Mouse (Mus musculus): ENCODE results near the gene Chchd5. TPM values are rescaled to one million over a fixed set of nuclear protein-coding genes. Genes with fewer than 3 reads are reported as not detected.
A peak's percentile ranks its signal among the peaks of the same experiment; 100 is the strongest.

Gene Chchd5
- polyA plus RNA-seq, 1 experiment from 2014 or later, result 23.8 TPM

GRCm38 (mm10) chr2:129093926-129094724, 35.4 kb upstream of the Chchd5 start:
- WGBS, result 86% methylated on average over 18 of the region's 18 CpGs
- no peak overlapping the region for H3K4me2 ChIP-seq (ENCODE audit: low read length)
- ATAC-seq (ENCODE audit: insufficient number of reproducible peaks, insufficient read depth, low FRiP score, low read depth), result no peak

GRCm38 (mm10) chr2:129100784-129101310, 28.7 kb upstream of the Chchd5 start, which contains the start of gene Polr1b:
TSS of gene Polr1b (plus strand) at chr2:129100995.
- Histone ChIP-seq H3K9me3 (ENCODE audit: control insufficient read depth, low read length) (no peaks in the 10 kb centered on the region), H3K36me3 (ENCODE audit: control insufficient read depth, insufficient read depth, low read length) (peaks cover 31% of the 10 kb centered on the region), H3K4me2 (ENCODE audit: low read length) (peak within 1 kb of the TSS; percentile 89), H3K27ac (replicated peaks in 1 of 2; ENCODE audit: control insufficient read depth in 1 of 2, insufficient read depth in 1 of 2, low read depth in 2 of 2, low read length in 2 of 2) (no peak within 1 kb of the TSS), H3K9ac (ENCODE audit: low read length) (peak within 1 kb of the TSS; percentile 82), H3K27me3 (ENCODE audit: control insufficient read depth, insufficient read depth, low read length) (no peaks in the 10 kb centered on the region), H3K4me3 (ENCODE audit: control insufficient read depth in 1 of 2, insufficient read depth in 1 of 2, low read depth in 1 of 2, low read length in 2 of 2) (peak within 1 kb of the TSS; percentile 84 to 96), H3K4me1 (ENCODE audit: control insufficient read depth in 2 of 2, insufficient read depth in 2 of 2, low read length in 2 of 2) (0 out of 4 replicates have a peak, but pooled peaks cover 0 to 3% of the 10 kb centered on the region in 2 experiments)
- peak; percentile 99 for ATAC-seq (ENCODE audit: insufficient number of reproducible peaks, insufficient read depth, low FRiP score, low read depth)
- WGBS, result 0% methylated on average over 35 of the region's 35 CpGs

More at GRCm38 (mm10) chr2:129093926-129094724, 35.4 kb upstream of the Chchd5 start:
- no peak overlapping the region for H3K27ac ChIP-seq (replicated peaks in 1 of 2; ENCODE audit: control insufficient read depth in 1 of 2, insufficient read depth in 1 of 2, low read depth in 2 of 2, low read length in 2 of 2)
- no peaks in the 10 kb centered on the region; a peak in 1 of 4 replicates for H3K4me1 ChIP-seq (ENCODE audit: control insufficient read depth in 2 of 2, insufficient read depth in 2 of 2, low read length in 2 of 2)
- H3K9ac ChIP-seq (ENCODE audit: low read length), result no peak overlapping the region
- no peak overlapping the region for H3K4me3 ChIP-seq (ENCODE audit: control insufficient read depth in 1 of 2, insufficient read depth in 1 of 2, low read depth in 1 of 2, low read length in 2 of 2)
- no peaks in the 10 kb centered on the region for H3K27me3 ChIP-seq (ENCODE audit: control insufficient read depth, insufficient read depth, low read length)
- peaks cover 28% of the 10 kb centered on the region for H3K36me3 ChIP-seq (ENCODE audit: control insufficient read depth, insufficient read depth, low read length)
- H3K9me3 ChIP-seq (ENCODE audit: control insufficient read depth, low read length), result no peaks in the 10 kb centered on the region

GRCm38 (mm10) chr2:129112924-129113323, 16.6 kb upstream of the Chchd5 start:
- H3K9ac ChIP-seq (ENCODE audit: low read length), result no peak overlapping the region
- no peaks in the 10 kb centered on the region for H3K9me3 ChIP-seq (ENCODE audit: control insufficient read depth, low read length)
- no peaks in the 10 kb centered on the region for H3K4me1 ChIP-seq (ENCODE audit: control insufficient read depth in 2 of 2, insufficient read depth in 2 of 2, low read length in 2 of 2)
- H3K4me3 ChIP-seq (ENCODE audit: control insufficient read depth in 1 of 2, insufficient read depth in 1 of 2, low read depth in 1 of 2, low read length in 2 of 2), result no peak overlapping the region
- no peak overlapping the region for H3K4me2 ChIP-seq (ENCODE audit: low read length)
- H3K27ac ChIP-seq (replicated peaks in 1 of 2; ENCODE audit: control insufficient read depth in 1 of 2, insufficient read depth in 1 of 2, low read depth in 2 of 2, low read length in 2 of 2), result no peak overlapping the region
- H3K27me3 ChIP-seq (ENCODE audit: control insufficient read depth, insufficient read depth, low read length), result no peaks in the 10 kb centered on the region
- ATAC-seq (ENCODE audit: insufficient number of reproducible peaks, insufficient read depth, low FRiP score, low read depth), result no peak
- H3K36me3 ChIP-seq (ENCODE audit: control insufficient read depth, insufficient read depth, low read length), result peaks cover 84% of the 10 kb centered on the region
- 86% methylated on average over 5 of the region's 5 CpGs for WGBS

GRCm38 (mm10) chr2:129115706-129116367, 13.7 kb upstream of the Chchd5 start:
- no peaks in the 10 kb centered on the region for H3K4me1 ChIP-seq (ENCODE audit: control insufficient read depth in 2 of 2, insufficient read depth in 2 of 2, low read length in 2 of 2)
- H3K9ac ChIP-seq (ENCODE audit: low read length), result no peak overlapping the region
- H3K27me3 ChIP-seq (ENCODE audit: control insufficient read depth, insufficient read depth, low read length), result no peaks in the 10 kb centered on the region
- H3K4me2 ChIP-seq (ENCODE audit: low read length), result no peak overlapping the region
- 93% methylated on average over 9 of the region's 9 CpGs for WGBS
- H3K9me3 ChIP-seq (ENCODE audit: control insufficient read depth, low read length), result no peaks in the 10 kb centered on the region
- no peak overlapping the region for H3K4me3 ChIP-seq (ENCODE audit: control insufficient read depth in 1 of 2, insufficient read depth in 1 of 2, low read depth in 1 of 2, low read length in 2 of 2)
- ATAC-seq (ENCODE audit: insufficient number of reproducible peaks, insufficient read depth, low FRiP score, low read depth), result no peak
- H3K36me3 ChIP-seq (ENCODE audit: control insufficient read depth, insufficient read depth, low read length), result peaks cover 94% of the 10 kb centered on the region
- H3K27ac ChIP-seq (replicated peaks in 1 of 2; ENCODE audit: control insufficient read depth in 1 of 2, insufficient read depth in 1 of 2, low read depth in 2 of 2, low read length in 2 of 2), result no peak overlapping the region

- Histone ChIP-seq H3K4me3 (ENCODE audit: control insufficient read depth in 1 of 2, insufficient read depth in 1 of 2, low read depth in 1 of 2, low read length in 2 of 2) (no peak overlapping the region), H3K9me3 (ENCODE audit: control insufficient read depth, low read length) (no peaks in the 10 kb centered on the region), H3K4me2 (ENCODE audit: low read length) (no peak overlapping the region), H3K27ac (replicated peaks in 1 of 2; ENCODE audit: control insufficient read depth in 1 of 2, insufficient read depth in 1 of 2, low read depth in 2 of 2, low read length in 2 of 2) (no peak overlapping the region), H3K9ac (ENCODE audit: low read length) (no peak overlapping the region), H3K4me1 (ENCODE audit: control insufficient read depth in 2 of 2, insufficient read depth in 2 of 2, low read length in 2 of 2) (no peaks in the 10 kb centered on the region), H3K36me3 (ENCODE audit: control insufficient read depth, insufficient read depth, low read length) (peaks cover 96% of the 10 kb centered on the region), H3K27me3 (ENCODE audit: control insufficient read depth, insufficient read depth, low read length) (no peaks in the 10 kb centered on the region)
- 93% methylated on average over 1 of the region's 1 CpGs for WGBS
- no peak for ATAC-seq (ENCODE audit: insufficient number of reproducible peaks, insufficient read depth, low FRiP score, low read depth)
Measured at GRCm38 (mm10) chr2:129116368-129116739, 13.1 kb upstream of the Chchd5 start.

GRCm38 (mm10) chr2:129118061-129118460, 11.4 kb upstream of the Chchd5 start:
- peaks cover 96% of the 10 kb centered on the region for H3K36me3 ChIP-seq (ENCODE audit: control insufficient read depth, insufficient read depth, low read length)
- no peak overlapping the region for H3K9ac ChIP-seq (ENCODE audit: low read length)
- no peak overlapping the region for H3K4me2 ChIP-seq (ENCODE audit: low read length)
- H3K27ac ChIP-seq (replicated peaks in 1 of 2; ENCODE audit: control insufficient read depth in 1 of 2, insufficient read depth in 1 of 2, low read depth in 2 of 2, low read length in 2 of 2), result no peak overlapping the region
- no peak for ATAC-seq (ENCODE audit: insufficient number of reproducible peaks, insufficient read depth, low FRiP score, low read depth)
- H3K9me3 ChIP-seq (ENCODE audit: control insufficient read depth, low read length), result no peaks in the 10 kb centered on the region
- WGBS, result 97% methylated on average over 12 of the region's 12 CpGs
- no peak overlapping the region for H3K4me3 ChIP-seq (ENCODE audit: control insufficient read depth in 1 of 2, insufficient read depth in 1 of 2, low read depth in 1 of 2, low read length in 2 of 2)
- H3K27me3 ChIP-seq (ENCODE audit: control insufficient read depth, insufficient read depth, low read length), result no peaks in the 10 kb centered on the region
- no peaks in the 10 kb centered on the region for H3K4me1 ChIP-seq (ENCODE audit: control insufficient read depth in 2 of 2, insufficient read depth in 2 of 2, low read length in 2 of 2)

- Histone ChIP-seq H3K4me3 (ENCODE audit: control insufficient read depth in 1 of 2, insufficient read depth in 1 of 2, low read depth in 1 of 2, low read length in 2 of 2) (no peak overlapping the region), H3K9me3 (ENCODE audit: control insufficient read depth, low read length) (no peaks in the 10 kb centered on the region), H3K4me1 (ENCODE audit: control insufficient read depth in 2 of 2, insufficient read depth in 2 of 2, low read length in 2 of 2) (no peaks in the 10 kb centered on the region), H3K36me3 (ENCODE audit: control insufficient read depth, insufficient read depth, low read length) (peaks cover 95% of the 10 kb centered on the region), H3K4me2 (ENCODE audit: low read length) (no peak overlapping the region), H3K27ac (replicated peaks in 1 of 2; ENCODE audit: control insufficient read depth in 1 of 2, insufficient read depth in 1 of 2, low read depth in 2 of 2, low read length in 2 of 2) (no peak overlapping the region), H3K27me3 (ENCODE audit: control insufficient read depth, insufficient read depth, low read length) (no peaks in the 10 kb centered on the region), H3K9ac (ENCODE audit: low read length) (no peak overlapping the region)
- ATAC-seq (ENCODE audit: insufficient number of reproducible peaks, insufficient read depth, low FRiP score, low read depth), result no peak
- WGBS, result 95% methylated on average over 8 of the region's 8 CpGs
Measured at GRCm38 (mm10) chr2:129121986-129122385, 7.5 kb upstream of the Chchd5 start.
